Mouse (Mus musculus): ENCODE measurements at regions not wholly inside any gene's neighbourhood (a gene's known extent, or its start where the extent isn't known, plus 50 kb on each side); places are given as distances from the start of the nearest gene placed in this dataset.
A peak's percentile ranks its signal among the peaks of the same experiment; 100 is the strongest.

GRCm38 (mm10) chr1:190397811-190398210 is 227.3 kb upstream of the Prox1 start:
- DNase-seq = no peak

DNA sequence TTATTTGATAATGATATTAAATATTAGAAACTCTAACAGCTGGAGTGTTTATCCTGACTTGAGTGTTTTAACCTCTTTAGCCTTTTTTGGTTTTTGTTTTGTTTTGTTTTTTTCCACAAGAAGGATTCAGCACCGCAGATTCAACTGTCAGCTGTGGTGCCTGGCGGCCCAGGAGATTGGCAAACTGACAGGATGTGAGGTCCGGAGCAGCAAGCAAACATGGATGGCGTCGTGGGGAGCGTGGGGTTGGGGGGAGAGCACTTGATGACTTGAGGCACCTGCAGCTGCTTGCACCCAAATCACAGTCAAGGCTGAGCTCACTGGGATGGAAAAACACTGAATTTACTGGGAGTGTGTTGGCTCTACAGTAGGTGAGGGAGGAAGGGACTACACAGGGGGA is 222.5 kb upstream of the Prox1 start:
- DNase-seq = no peak

GRCm38 (mm10) chr1:190388853-190389252 is 218.3 kb upstream of the Prox1 start:
- no peak for DNase-seq

DNA sequence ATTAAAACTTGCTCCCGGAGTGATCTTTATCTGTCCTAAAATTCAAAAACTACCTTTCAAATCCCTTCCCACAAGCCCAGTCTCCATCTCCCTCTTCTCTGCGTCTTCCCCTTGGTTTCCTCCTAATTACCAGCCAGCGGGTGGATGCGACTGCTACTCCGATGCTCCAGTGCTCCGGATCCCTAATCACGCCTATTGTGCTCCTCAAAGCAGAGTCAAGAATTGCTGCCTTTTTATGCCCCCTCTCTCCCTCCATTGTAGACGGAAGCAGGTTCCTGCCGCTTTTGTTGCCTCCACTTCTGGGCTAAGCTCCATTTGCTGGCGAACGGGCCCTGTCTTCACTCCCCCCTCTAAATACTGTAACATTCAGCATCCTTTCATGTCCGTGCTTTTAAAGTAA is 214.0 kb upstream of the Prox1 start:
- no peak for DNase-seq

DNA sequence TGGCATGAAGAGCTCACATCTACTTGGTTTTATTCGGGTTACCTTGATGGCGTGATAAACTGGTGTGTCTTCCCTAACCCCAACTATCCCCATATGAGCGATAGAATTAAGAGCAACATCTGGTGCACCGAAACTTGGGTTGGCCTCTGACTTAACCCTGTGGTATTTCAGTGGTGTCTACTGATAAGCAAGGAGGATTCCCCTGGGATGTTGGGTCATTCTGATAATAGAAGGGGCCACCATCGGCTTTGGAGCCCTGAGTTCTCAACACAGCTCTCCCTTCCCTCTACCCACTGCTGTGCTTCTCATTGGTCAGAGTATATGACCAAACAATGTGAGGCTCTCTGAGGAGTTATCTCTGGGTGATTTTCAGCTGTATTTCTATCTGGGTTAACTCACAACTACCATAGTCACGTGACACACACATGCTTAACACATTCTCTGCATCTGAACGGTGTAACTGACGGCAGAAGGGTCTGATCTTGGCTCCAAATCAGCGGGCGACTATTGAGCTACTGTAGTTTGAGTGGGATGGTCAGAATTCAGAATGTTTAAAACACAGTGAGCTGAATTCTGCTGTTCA is 212.8 kb upstream of the Prox1 start:
- no peak for DNase-seq

GRCm38 (mm10) chr1:190380151-190380550 is 209.6 kb upstream of the Prox1 start:
- no peak for DNase-seq

GRCm38 (mm10) chr1:190375160-190375880 is 204.8 kb upstream of the Prox1 start:
- DNase-seq = no peak

- DNase-seq = no peak
These were observed 203.8 kb upstream of the Prox1 start for GRCm38 (mm10) chr1:190374270-190374669.

DNA sequence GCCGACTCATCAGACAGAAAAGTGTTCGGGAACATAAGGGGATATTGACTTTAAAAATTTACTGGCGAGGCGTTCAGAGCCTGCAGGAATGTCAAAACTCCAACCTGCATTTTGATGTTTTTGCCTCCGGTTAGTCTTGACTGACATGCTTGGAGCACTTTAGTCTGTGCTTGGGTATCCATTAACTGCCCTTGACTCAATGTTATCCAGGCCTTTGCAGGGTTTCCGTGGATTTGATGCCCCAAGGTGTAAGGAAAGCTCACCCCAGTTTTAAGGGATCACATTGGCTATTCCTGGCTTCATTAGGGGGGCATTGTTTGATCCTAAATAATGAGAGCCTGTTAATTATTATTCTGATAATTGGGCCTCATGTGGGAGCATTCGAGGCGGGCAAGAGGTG is 196.1 kb upstream of the Prox1 start:
- DNase-seq = no peak

GRCm38 (mm10) chr1:190365126-190365525 is 194.6 kb upstream of the Prox1 start:
- no peak for DNase-seq

DNA sequence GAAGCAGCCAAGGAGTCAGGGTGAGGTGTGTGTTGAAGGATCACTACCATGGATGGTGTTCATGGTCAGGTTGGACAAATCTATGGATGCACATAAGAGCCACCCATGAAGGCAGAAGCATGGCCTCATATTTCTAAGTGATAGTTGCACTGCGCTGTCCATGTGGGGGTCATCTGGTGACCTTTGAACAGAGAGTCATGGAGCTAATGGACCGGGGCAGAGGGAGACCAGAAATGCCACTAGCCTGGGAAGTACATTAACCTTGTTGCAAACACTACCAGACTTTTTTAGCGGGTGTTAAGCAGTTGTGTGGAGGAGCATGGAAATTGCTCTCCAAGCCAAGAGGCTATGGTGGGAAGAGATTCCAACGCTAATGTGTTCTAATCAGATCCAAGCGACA is 190.1 kb upstream of the Prox1 start:
- DNase-seq = no peak

DNA sequence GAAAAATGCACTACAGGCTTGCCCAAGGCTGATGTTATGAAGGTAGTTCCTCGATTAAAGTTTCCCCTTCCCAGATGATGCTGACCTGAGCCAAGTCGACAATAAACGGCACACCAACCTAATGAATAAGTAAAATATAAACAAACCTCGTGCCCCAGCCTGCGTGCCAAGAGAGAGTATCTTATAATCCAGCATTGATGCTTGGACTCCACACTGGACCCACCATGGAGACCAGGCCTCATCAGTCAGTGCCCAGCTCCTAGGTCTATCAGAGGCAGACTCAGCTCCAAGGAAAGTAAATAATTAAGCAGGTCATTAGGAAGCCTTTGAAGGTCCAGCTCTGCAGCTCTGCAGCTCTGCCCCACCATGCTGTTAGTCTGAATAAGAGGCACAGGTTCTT is 187.3 kb upstream of the Prox1 start:
- no peak for DNase-seq

- DNase-seq = no peak
These were observed 177.1 kb upstream of the Prox1 start for GRCm38 (mm10) chr1:190347610-190348009.

GRCm38 (mm10) chr1:190340715-190341114 is 170.2 kb upstream of the Prox1 start:
- DNase-seq = no peak

GRCm38 (mm10) chr1:190334471-190334870 is 164.0 kb upstream of the Prox1 start:
- DNase-seq = no peak

DNA sequence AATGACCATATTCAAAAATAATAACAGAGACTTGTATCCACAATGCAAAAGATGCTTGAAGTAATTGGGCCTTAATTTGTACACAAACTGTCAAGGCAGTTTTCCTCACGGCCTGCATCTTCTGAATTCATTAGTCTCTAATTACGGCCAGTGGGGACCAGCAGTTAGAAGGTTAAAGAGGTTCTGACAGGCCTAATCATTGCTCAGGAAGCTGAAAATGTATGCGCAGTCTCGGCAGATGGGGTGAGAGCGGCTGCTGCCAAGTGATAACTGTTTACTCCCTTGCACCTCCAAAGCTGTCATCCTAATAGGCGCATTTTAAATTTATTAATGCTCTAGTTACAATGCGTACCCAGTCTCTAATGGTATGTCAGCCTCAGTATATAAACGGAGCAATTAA is 163.5 kb upstream of the Prox1 start:
- DNase-seq = peak in 1 of 2 experiments; percentile 3

DNA sequence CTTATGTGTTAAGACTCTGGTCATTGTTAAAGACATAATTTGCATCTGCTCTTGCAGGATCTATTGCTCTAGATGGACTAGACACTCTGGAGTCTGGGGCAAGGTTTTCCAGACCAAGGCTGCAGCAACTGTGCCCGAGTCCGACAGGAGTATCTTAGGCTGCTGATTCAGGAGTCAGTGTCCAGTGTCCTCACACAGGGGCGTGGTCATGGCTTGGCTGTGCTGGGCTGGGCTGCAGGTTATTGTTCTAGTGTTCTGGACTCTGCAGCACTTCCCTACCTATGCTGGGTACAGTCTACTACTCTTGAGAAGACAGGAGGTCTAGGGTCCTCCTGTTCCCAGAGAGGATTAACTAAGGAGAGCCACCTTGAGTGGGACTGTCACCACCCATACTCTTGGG is 161.5 kb upstream of the Prox1 start:
- no peak for DNase-seq

DNA sequence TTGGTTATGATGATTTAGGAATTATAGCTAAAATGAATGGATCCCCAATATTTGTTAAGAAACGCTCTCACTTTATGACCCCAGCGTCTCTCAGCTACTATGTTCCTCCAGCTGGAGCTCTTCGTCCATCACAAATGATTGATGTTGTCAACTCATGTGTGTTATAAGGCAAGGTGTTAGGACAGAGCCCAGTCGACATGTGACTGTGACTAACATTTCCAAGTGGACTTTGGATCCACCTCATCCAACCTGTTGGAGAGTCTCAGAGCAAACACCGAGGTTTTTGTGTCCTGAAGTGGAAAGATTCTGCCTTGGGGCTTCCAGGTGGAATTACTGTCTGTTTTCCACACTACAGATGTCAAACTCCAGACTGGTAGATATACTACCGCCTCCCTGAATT is 154.0 kb upstream of the Prox1 start:
- no peak for DNase-seq

DNA sequence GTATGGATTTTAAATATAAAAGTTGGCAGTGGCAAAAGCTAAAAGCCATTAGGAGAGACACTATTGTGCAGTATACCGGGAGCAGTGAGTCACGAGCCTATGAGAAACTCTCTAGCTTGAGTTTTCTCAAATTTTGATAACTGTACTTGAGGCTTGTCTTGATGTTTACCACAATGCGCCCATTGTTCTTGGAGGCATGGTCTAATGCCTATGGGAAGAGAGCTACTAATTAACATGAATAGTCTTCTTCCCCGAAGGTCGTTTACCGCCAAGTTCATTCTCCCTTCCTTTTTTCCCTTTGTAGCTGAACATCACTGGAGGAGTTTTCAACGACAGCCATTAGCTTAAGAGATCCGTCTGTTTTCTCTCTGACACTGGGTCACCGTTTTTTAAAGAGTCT is 153.2 kb upstream of the Prox1 start:
- no peak for DNase-seq

DNA sequence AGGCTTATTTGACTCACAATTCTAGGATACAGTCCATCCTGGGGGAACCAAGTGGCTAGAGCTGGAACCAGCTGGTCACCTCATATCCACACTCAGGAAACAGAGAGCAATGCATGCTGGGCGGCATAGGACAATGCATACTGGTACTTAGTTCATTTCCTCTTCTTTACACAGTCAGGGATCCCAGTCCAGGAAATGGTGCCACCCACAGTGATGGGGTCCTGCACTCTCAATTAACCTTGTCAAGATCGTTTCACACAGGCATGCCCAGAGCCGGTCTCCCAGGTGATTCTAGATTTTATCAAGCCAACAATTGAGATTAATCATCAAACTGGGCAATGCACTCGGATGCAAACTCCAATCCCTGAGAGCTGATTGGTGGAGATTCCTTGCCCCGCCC is 145.7 kb upstream of the Prox1 start:
- DNase-seq = no peak

DNA sequence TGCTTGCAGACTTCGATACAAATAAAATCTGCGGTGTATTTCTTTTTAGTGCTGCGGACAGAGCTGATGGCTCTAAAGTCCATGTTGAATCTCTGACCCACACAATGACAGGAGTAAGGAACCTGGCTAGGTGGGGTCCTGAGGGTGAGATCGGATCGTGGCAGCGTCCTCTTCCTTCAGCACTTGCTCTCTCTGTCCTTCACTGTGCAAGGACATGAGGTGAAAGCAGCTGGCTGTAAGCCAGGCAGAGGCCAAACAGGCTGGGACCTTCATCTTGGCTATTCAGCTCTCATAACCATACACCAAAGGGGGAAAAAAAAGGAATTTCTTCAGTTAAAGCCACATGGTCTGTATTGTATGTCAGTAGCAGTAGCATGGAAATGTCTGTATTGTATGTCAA is 139.3 kb upstream of the Prox1 start:
- no peak for DNase-seq

- DNase-seq = no peak
These were observed 137.2 kb upstream of the Prox1 start for GRCm38 (mm10) chr1:190307751-190308150.

- no peak for DNase-seq
These were observed 127.3 kb upstream of the Prox1 start for GRCm38 (mm10) chr1:190297666-190298327.

- DNase-seq = no peak
These were observed 119.5 kb upstream of the Prox1 start for GRCm38 (mm10) chr1:190290061-190290460.

Data from cerebellum, adult 18-20 months (tissue).